Mouse (Mus musculus) midbrain, embryonic 13.5 days (tissue): ENCODE results near the gene Slc46a1. TPM values are rescaled to one million over a fixed set of nuclear protein-coding genes. Genes with fewer than 3 reads are reported as not detected.
A peak's percentile ranks its signal among the peaks of the same experiment; 100 is the strongest.

ENCODE experiments used
- ATAC-seq: fragments of 200-750 bp; cut with Nextera tagmentation; 2 replicates; pipeline ENCODE4 v1.8.0; 2017; ENCODE audit warnings: mild to moderate bottlenecking, moderate TSS enrichment, moderate library complexity
- H3K27ac ChIP-seq: fragments of 300-500 bp; sonication (generic); 2 replicates; pipeline ENCODE4 v1.5.1; 2015; ENCODE audit warnings: inconsistent platforms, mild to moderate bottlenecking, moderate library complexity
- H3K27me3 ChIP-seq: fragments of 300-500 bp; sonication (generic); 2 replicates; pipeline ENCODE4 v1.6.1; 2015; ENCODE audit warnings: mild to moderate bottlenecking, inconsistent platforms
- H3K36me3 ChIP-seq: fragments of 300-500 bp; sonication (generic); 2 replicates; pipeline ENCODE4 v1.6.1; 2015; ENCODE audit warnings: mild to moderate bottlenecking, inconsistent platforms
- H3K4me1 ChIP-seq: fragments of 300-500 bp; sonication (generic); replicated peaks from 2 replicates; pipeline ENCODE4 v1.6.1; 2015; ENCODE audit warnings: inconsistent platforms
- H3K4me2 ChIP-seq: fragments of 300-500 bp; sonication (generic); replicated peaks from 2 replicates; pipeline ENCODE4 v1.6.1; 2015; ENCODE audit warnings: moderate library complexity, mild to moderate bottlenecking, inconsistent platforms
- H3K4me3 ChIP-seq: fragments of 300-500 bp; sonication (generic); replicated peaks from 2 replicates; pipeline ENCODE4 v1.5.1; 2015; ENCODE audit warnings: mild to moderate bottlenecking, inconsistent platforms
- H3K9ac ChIP-seq: fragments of 300-500 bp; sonication (generic); replicated peaks from 2 replicates; pipeline ENCODE4 v1.6.1; 2015; ENCODE audit warnings: mild to moderate bottlenecking, inconsistent platforms
- H3K9me3 ChIP-seq: fragments of 300-500 bp; sonication (generic); 2 replicates; pipeline ENCODE4 v1.6.1; 2016; ENCODE audit warnings: mild to moderate bottlenecking, inconsistent platforms
- WGBS: fragments of 180-500 bp; shearing (Covaris S2); methylation state at CpG from one replicate; pipeline ENCODE4 v1.1.7; 2015; 5-methylcytosine and 5-hydroxymethylcytosine counted together
- polyA plus RNA-seq: library from polyadenylated mRNA; unstranded; fragments of >200 nt; fragmentation: Nextera tagmentation; extraction: Ambion mirVana; gene quantifications from 2 replicates; pipeline ENCODE4 v1.2.1, GENCODE M21; 2015

The Slc46a1 gene
- polyA plus RNA-seq, 1 experiment from 2014 or later, result 20.8 TPM

GRCm38 (mm10) chr11:78462669-78463068 lies 2.8 kb upstream of the Slc46a1 start:
- WGBS, result 78% methylated on average over 5 of the region's 5 CpGs
- Histone ChIP-seq H3K4me3 (no peak overlapping the region), H3K9me3 (no peaks in the 10 kb centered on the region), H3K27ac (no peak overlapping the region), H3K9ac (no peak overlapping the region), H3K4me2 (no peak overlapping the region), H3K4me1 (peaks cover 15% of the 10 kb centered on the region), H3K27me3 (no peaks in the 10 kb centered on the region), H3K36me3 (no peaks in the 10 kb centered on the region)
- no peak for ATAC-seq

- Histone ChIP-seq H3K27ac (no peak overlapping the region), H3K9ac (no peak overlapping the region), H3K27me3 (no peaks in the 10 kb centered on the region), H3K4me3 (no peak overlapping the region), H3K9me3 (no peaks in the 10 kb centered on the region), H3K4me2 (no peak overlapping the region), H3K36me3 (no peaks in the 10 kb centered on the region), H3K4me1 (peaks cover 15% of the 10 kb centered on the region)
- ATAC-seq, result no peak
- 70% methylated on average over 13 of the region's 13 CpGs for WGBS
These were observed 2.0 kb upstream of the Slc46a1 start for GRCm38 (mm10) chr11:78463286-78464036.

GRCm38 (mm10) chr11:78465116-78465515 lies 381 bp upstream of the Slc46a1 start:
- Histone ChIP-seq H3K4me3 (peak overlapping the region; percentile 77), H3K9me3 (no peaks in the 10 kb centered on the region), H3K36me3 (no peaks in the 10 kb centered on the region), H3K27me3 (no peaks in the 10 kb centered on the region), H3K4me2 (peak overlapping the region; percentile 87), H3K9ac (peak overlapping the region; percentile 84), H3K27ac (peak overlapping the region; percentile 89; the same call in 1 of the 2 replicates), H3K4me1 (peaks cover 15% of the 10 kb centered on the region)
- WGBS, result 27% methylated on average over 9 of the region's 9 CpGs
- no peak for ATAC-seq

- ATAC-seq, result peak; percentile 43
- Histone ChIP-seq H3K4me2 (peak overlapping the region; percentile 87), H3K27me3 (no peaks in the 10 kb centered on the region), H3K9ac (peak overlapping the region; percentile 84), H3K4me3 (peak overlapping the region; percentile 77), H3K27ac (no peak overlapping the region; the same call in none of the 2 replicates), H3K4me1 (peaks cover 15% of the 10 kb centered on the region), H3K36me3 (peaks cover 10% of the 10 kb centered on the region), H3K9me3 (no peaks in the 10 kb centered on the region)
- 53% methylated on average over 23 of the region's 23 CpGs for WGBS
These were observed 880 bp downstream of the Slc46a1 start for GRCm38 (mm10) chr11:78466242-78466912.

GRCm38 (mm10) chr11:78467515-78467914 lies 2.0 kb downstream of the Slc46a1 start:
- no peak for ATAC-seq
- Histone ChIP-seq H3K9ac (no peak overlapping the region), H3K4me1 (peaks cover 15% of the 10 kb centered on the region), H3K4me3 (no peak overlapping the region), H3K27me3 (no peaks in the 10 kb centered on the region), H3K27ac (no peak overlapping the region), H3K36me3 (peaks cover 21% of the 10 kb centered on the region), H3K9me3 (no peaks in the 10 kb centered on the region), H3K4me2 (no peak overlapping the region)
- whole genome bisulfite sequencing, result 90% methylated on average over 7 of the region's 7 CpGs

GRCm38 (mm10) chr11:78467932-78468331 lies 2.4 kb downstream of the Slc46a1 start:
- no peak overlapping the region for H3K4me2 ChIP-seq
- no peak for ATAC-seq
- 72% methylated on average over 3 of the region's 3 CpGs for WGBS
- no peaks in the 10 kb centered on the region for H3K27me3 ChIP-seq
- no peaks in the 10 kb centered on the region for H3K9me3 ChIP-seq
- no peak overlapping the region for H3K9ac ChIP-seq
- H3K27ac ChIP-seq, result no peak overlapping the region
- H3K36me3 ChIP-seq, result peaks cover 25% of the 10 kb centered on the region
- peaks cover 15% of the 10 kb centered on the region for H3K4me1 ChIP-seq
- H3K4me3 ChIP-seq, result no peak overlapping the region

GRCm38 (mm10) chr11:78471326-78472103 lies 6.0 kb downstream of the Slc46a1 start:
- H3K4me3 ChIP-seq, result no peak overlapping the region
- ATAC-seq, result no peak
- no peak overlapping the region for H3K27ac ChIP-seq
- peaks cover 51% of the 10 kb centered on the region for H3K36me3 ChIP-seq
- H3K27me3 ChIP-seq, result no peaks in the 10 kb centered on the region
- H3K4me1 ChIP-seq, result peaks cover 3% of the 10 kb centered on the region
- no peaks in the 10 kb centered on the region for H3K9me3 ChIP-seq
- no peak overlapping the region for H3K9ac ChIP-seq
- 95% methylated on average over 10 of the region's 10 CpGs for WGBS
- H3K4me2 ChIP-seq, result no peak overlapping the region

GRCm38 (mm10) chr11:78475289-78475688 lies 9.8 kb downstream of the Slc46a1 start:
- Histone ChIP-seq H3K4me3 (no peak overlapping the region), H3K27ac (no peak overlapping the region), H3K9me3 (no peaks in the 10 kb centered on the region), H3K27me3 (no peaks in the 10 kb centered on the region), H3K36me3 (peaks cover 69% of the 10 kb centered on the region), H3K9ac (no peak overlapping the region), H3K4me2 (no peak overlapping the region), H3K4me1 (no peaks in the 10 kb centered on the region)
- no peak for ATAC-seq
- WGBS, result 79% methylated on average over 3 of the region's 3 CpGs

GRCm38 (mm10) chr11:78483639-78484038 lies 18.1 kb downstream of the Slc46a1 start:
- H3K4me3 ChIP-seq, result no peak overlapping the region
- H3K27me3 ChIP-seq, result peaks cover 13% of the 10 kb centered on the region
- WGBS, result 65% methylated on average over 7 of the region's 7 CpGs
- H3K36me3 ChIP-seq, result peaks cover 79% of the 10 kb centered on the region
- H3K9ac ChIP-seq, result no peak overlapping the region
- H3K4me2 ChIP-seq, result no peak overlapping the region
- H3K27ac ChIP-seq, result no peak overlapping the region
- 0 out of 2 replicates have a peak, but pooled peaks cover 3% of the 10 kb centered on the region for H3K4me1 ChIP-seq
- no peak for ATAC-seq
- no peaks in the 10 kb centered on the region for H3K9me3 ChIP-seq

GRCm38 (mm10) chr11:78488168-78488567 lies 22.7 kb downstream of the Slc46a1 start:
- Histone ChIP-seq H3K36me3 (peaks cover 45% of the 10 kb centered on the region), H3K9ac (0 out of 2 replicates have a peak overlapping the region, but pooled peaks have one; percentile 28), H3K4me2 (no peak overlapping the region), H3K4me3 (no peak overlapping the region), H3K27ac (no peak overlapping the region), H3K9me3 (no peaks in the 10 kb centered on the region), H3K4me1 (peaks cover 17% of the 10 kb centered on the region), H3K27me3 (peaks cover 46% of the 10 kb centered on the region)
- no peak for ATAC-seq
- WGBS, result 4% methylated on average over 8 of the region's 8 CpGs

- Histone ChIP-seq H3K4me1 (peaks cover 35% of the 10 kb centered on the region), H3K9ac (peak overlapping the region; percentile 54), H3K36me3 (peaks cover 24% of the 10 kb centered on the region), H3K27ac (no peak overlapping the region), H3K9me3 (no peaks in the 10 kb centered on the region), H3K4me2 (peak overlapping the region; percentile 54), H3K4me3 (peak overlapping the region; percentile 26), H3K27me3 (peaks cover 46% of the 10 kb centered on the region)
- peak; percentile 91 for ATAC-seq
- WGBS, result 7% methylated on average over 48 of the region's 48 CpGs
These were observed 25.3 kb downstream of the Slc46a1 start for GRCm38 (mm10) chr11:78490781-78491241.

GRCm38 (mm10) chr11:78495904-78496303 lies 30.4 kb downstream of the Slc46a1 start:
- Histone ChIP-seq H3K9me3 (no peaks in the 10 kb centered on the region), H3K4me1 (peaks cover 46% of the 10 kb centered on the region), H3K27me3 (peaks cover 26% of the 10 kb centered on the region), H3K9ac (peak overlapping the region; percentile 77), H3K27ac (no peak overlapping the region), H3K4me3 (peak overlapping the region; percentile 88), H3K36me3 (no peaks in the 10 kb centered on the region), H3K4me2 (peak overlapping the region; percentile 77)
- WGBS, result 9% methylated on average over 6 of the region's 6 CpGs
- ATAC-seq, result no peak
